Mouse (Mus musculus): ENCODE measurements around the gene Olfr1420. TPM values are rescaled to one million over a fixed set of nuclear protein-coding genes. Genes with fewer than 3 reads are reported as not detected.
"Not testable (repeated sequence)": the region's sequence is repeated elsewhere in the genome, so short reads cannot be mapped to it uniquely, and the experiment has no call there.

The Olfr1420 gene
- not detected in 2 replicates for polyA plus RNA-seq (2012; ENCODE audit: insufficient read depth, low replicate concordance)

GRCm38 (mm10) chr19:11886265-11886664 lies at the start of gene Olfr1420:
Olfr1420 (plus strand) TSS chr19:11886565.
- Histone ChIP-seq H3K9me3 (no peaks in the 10 kb centered on the region), H3K36me3 (replicated peaks; ENCODE audit: low read length) (no peaks in the 10 kb centered on the region), H3K4me3 (replicated peaks) (no peak within 1 kb of the TSS), H3K27me3 (replicated peaks) (peaks cover 3% of the 10 kb centered on the region), H3K4me1 (no peaks in the 10 kb centered on the region; the same call in 1 of the 2 replicates)
- TF ChIP-seq FLI1 (IDR thresholded peaks at IDR 0.05; ENCODE audit: low read length) (no peak), GATA1 (IDR thresholded peaks at IDR 0.05; ENCODE audit: borderline replicate concordance, low read length) (no peak)

- peaks cover under 1% of the 10 kb centered on the region; the same call in 1 of the 2 replicates for H3K4me1 ChIP-seq
- no peaks in the 10 kb centered on the region for H3K36me3 ChIP-seq (replicated peaks; ENCODE audit: low read length)
- no peak within 1 kb of the TSS for H3K4me3 ChIP-seq (replicated peaks)
- no peak for TF ChIP-seq GATA1 (IDR thresholded peaks at IDR 0.05; ENCODE audit: borderline replicate concordance, low read length)
- no peak for TF ChIP-seq FLI1 (IDR thresholded peaks at IDR 0.05; ENCODE audit: low read length)
- peaks cover 4% of the 10 kb centered on the region for H3K27me3 ChIP-seq (replicated peaks)
- no peaks in the 10 kb centered on the region for H3K9me3 ChIP-seq
Measured at GRCm38 (mm10) chr19:11839119-11839518, 47.2 kb upstream of the Olfr1420 start, which contains the start of gene Olfr1417. Olfr1417 (minus strand) TSS chr19:11839219.

- TF ChIP-seq GATA1 (IDR thresholded peaks at IDR 0.05; ENCODE audit: borderline replicate concordance, low read length) = no peak
- no peak for TF ChIP-seq FLI1 (IDR thresholded peaks at IDR 0.05; ENCODE audit: low read length)
- H3K4me3 ChIP-seq (replicated peaks) = no peak overlapping the region
- no peaks in the 10 kb centered on the region for H3K36me3 ChIP-seq (replicated peaks; ENCODE audit: low read length)
- H3K9me3 ChIP-seq = no peaks in the 10 kb centered on the region
- no peaks in the 10 kb centered on the region for H3K27me3 ChIP-seq (replicated peaks)
- H3K4me1 ChIP-seq = 0 out of 2 replicates have a peak, but pooled peaks cover 3% of the 10 kb centered on the region
Measured at GRCm38 (mm10) chr19:11846333-11846732, 40.0 kb upstream of the Olfr1420 start.

GRCm38 (mm10) chr19:11852652-11853051 lies 33.7 kb upstream of the Olfr1420 start:
- H3K4me1 ChIP-seq = no peaks in the 10 kb centered on the region
- TF ChIP-seq GATA1 (IDR thresholded peaks at IDR 0.05; ENCODE audit: borderline replicate concordance, low read length) = no peak
- TF ChIP-seq FLI1 (IDR thresholded peaks at IDR 0.05; ENCODE audit: low read length) = no peak
- H3K9me3 ChIP-seq = no peaks in the 10 kb centered on the region
- no peaks in the 10 kb centered on the region for H3K36me3 ChIP-seq (replicated peaks; ENCODE audit: low read length)
- H3K4me3 ChIP-seq (replicated peaks) = no peak overlapping the region
- H3K27me3 ChIP-seq (replicated peaks) = no peaks in the 10 kb centered on the region

GRCm38 (mm10) chr19:11854821-11855220 lies 31.5 kb upstream of the Olfr1420 start:
- no peaks in the 10 kb centered on the region for H3K36me3 ChIP-seq (replicated peaks; ENCODE audit: low read length)
- no peaks in the 10 kb centered on the region for H3K9me3 ChIP-seq
- TF ChIP-seq FLI1 (IDR thresholded peaks at IDR 0.05; ENCODE audit: low read length) (no peak), GATA1 (IDR thresholded peaks at IDR 0.05; ENCODE audit: borderline replicate concordance, low read length) (no peak)
- no peaks in the 10 kb centered on the region for H3K27me3 ChIP-seq (replicated peaks)
- H3K4me1 ChIP-seq = no peaks in the 10 kb centered on the region
- no peak overlapping the region for H3K4me3 ChIP-seq (replicated peaks)

- Histone ChIP-seq H3K4me3 (replicated peaks) (no peak overlapping the region), H3K27me3 (replicated peaks) (no peaks in the 10 kb centered on the region), H3K9me3 (no peaks in the 10 kb centered on the region), H3K4me1 (no peaks in the 10 kb centered on the region), H3K36me3 (replicated peaks; ENCODE audit: low read length) (no peaks in the 10 kb centered on the region)
- TF ChIP-seq GATA1 (IDR thresholded peaks at IDR 0.05; ENCODE audit: borderline replicate concordance, low read length) = no peak
- TF ChIP-seq FLI1 (IDR thresholded peaks at IDR 0.05; ENCODE audit: low read length) = no peak
Measured at GRCm38 (mm10) chr19:11856506-11856905, 29.9 kb upstream of the Olfr1420 start.

- Histone ChIP-seq H3K36me3 (replicated peaks; ENCODE audit: low read length) (no peaks in the 10 kb centered on the region), H3K9me3 (peaks cover 9% of the 10 kb centered on the region), H3K27me3 (replicated peaks) (no peaks in the 10 kb centered on the region), H3K4me1 (no peaks in the 10 kb centered on the region), H3K4me3 (replicated peaks) (no peak within 1 kb of the TSS)
- TF ChIP-seq FLI1 (IDR thresholded peaks at IDR 0.05; ENCODE audit: low read length) (no peak), GATA1 (IDR thresholded peaks at IDR 0.05; ENCODE audit: borderline replicate concordance, low read length) (no peak)
Measured at GRCm38 (mm10) chr19:11860966-11861365, 25.4 kb upstream of the Olfr1420 start, which contains the start of gene Olfr1418. Olfr1418 (minus strand) TSS chr19:11861066.

- TF ChIP-seq GATA1 (IDR thresholded peaks at IDR 0.05; ENCODE audit: borderline replicate concordance, low read length) = no peak
- no peak for TF ChIP-seq FLI1 (IDR thresholded peaks at IDR 0.05; ENCODE audit: low read length)
- Histone ChIP-seq H3K4me3 (replicated peaks) (no peak overlapping the region), H3K36me3 (replicated peaks; ENCODE audit: low read length) (no peaks in the 10 kb centered on the region), H3K27me3 (replicated peaks) (peaks cover 7% of the 10 kb centered on the region), H3K9me3 (peaks cover 30% of the 10 kb centered on the region), H3K4me1 (peaks cover 8% of the 10 kb centered on the region)
Measured at GRCm38 (mm10) chr19:11867837-11868236, 18.5 kb upstream of the Olfr1420 start.

GRCm38 (mm10) chr19:11875006-11875405 lies 11.4 kb upstream of the Olfr1420 start, which contains the start of gene Olfr1419:
Olfr1419 (minus strand) TSS chr19:11875106.
- no peak within 1 kb of the TSS for H3K4me3 ChIP-seq (replicated peaks)
- H3K36me3 ChIP-seq (replicated peaks; ENCODE audit: low read length) = no peaks in the 10 kb centered on the region
- peaks cover 16% of the 10 kb centered on the region for H3K4me1 ChIP-seq
- peaks cover 10% of the 10 kb centered on the region; the same call in 1 of the 2 replicates for H3K9me3 ChIP-seq
- TF ChIP-seq GATA1 (IDR thresholded peaks at IDR 0.05; ENCODE audit: borderline replicate concordance, low read length) (no peak), FLI1 (IDR thresholded peaks at IDR 0.05; ENCODE audit: low read length) (no peak)
- H3K27me3 ChIP-seq (replicated peaks) = peaks cover 10% of the 10 kb centered on the region

- H3K27me3 ChIP-seq (replicated peaks); H3K9me3 ChIP-seq; H3K4me1 ChIP-seq; H3K4me3 ChIP-seq (replicated peaks); H3K36me3 ChIP-seq (replicated peaks; ENCODE audit: low read length): not testable (repeated sequence)
Measured at GRCm38 (mm10) chr19:11878404-11878803, 8.0 kb upstream of the Olfr1420 start.

- Histone ChIP-seq H3K27me3 (replicated peaks) (no peaks in the 10 kb centered on the region), H3K4me3 (replicated peaks) (no peak overlapping the region), H3K36me3 (replicated peaks; ENCODE audit: low read length) (peaks cover 17% of the 10 kb centered on the region), H3K4me1 (peaks cover 28% of the 10 kb centered on the region), H3K9me3 (no peaks in the 10 kb centered on the region)
- TF ChIP-seq FLI1 (IDR thresholded peaks at IDR 0.05; ENCODE audit: low read length) = no peak
Measured at GRCm38 (mm10) chr19:11911021-11911420, 24.7 kb downstream of the Olfr1420 start.

Data from megakaryocyte, embryonic 14.5 days (primary cell).